Mouse (Mus musculus): ENCODE data around the gene Klhl2. TPM values are rescaled to one million over a fixed set of nuclear protein-coding genes. Genes with fewer than 3 reads are reported as not detected.
A peak's percentile ranks its signal among the peaks of the same experiment; 100 is the strongest.

Gene Klhl2
- polyA plus RNA-seq, 1 experiment from 2014 or later, result 18.4 TPM

DNA sequence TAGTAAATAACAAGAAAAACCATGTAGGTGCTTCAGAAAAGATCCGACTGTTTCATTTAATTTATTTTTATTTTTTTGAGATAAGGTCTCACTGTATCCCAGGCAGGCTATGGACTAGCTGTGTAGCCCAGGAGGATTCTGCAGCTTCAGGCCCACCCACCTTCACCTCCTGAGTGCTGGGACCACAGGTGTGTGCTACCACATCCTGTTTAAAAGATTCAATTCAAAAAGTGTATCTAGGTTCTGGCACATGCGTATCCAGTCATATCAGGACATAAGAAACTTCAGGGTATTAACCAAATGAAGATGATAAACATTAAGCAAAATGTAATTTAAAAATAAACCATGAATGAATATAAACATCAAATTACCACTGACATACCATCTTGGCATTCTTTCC, 126.6 kb downstream of the Klhl2 start:
- H3K27ac ChIP-seq, result no peak overlapping the region
- H3K4me2 ChIP-seq, result no peak overlapping the region
- H3K27me3 ChIP-seq (replicated peaks), result no peaks in the 10 kb centered on the region
- ATAC-seq (ENCODE audit: insufficient read depth, low FRiP score, low read depth), result no peak
- H3K9me3 ChIP-seq, result no peaks in the 10 kb centered on the region
- no peaks in the 10 kb centered on the region for H3K4me1 ChIP-seq
- WGBS, result 80% methylated on average over 2 of the region's 2 CpGs
- peaks cover 51% of the 10 kb centered on the region for H3K36me3 ChIP-seq
- no peak overlapping the region for H3K9ac ChIP-seq
- H3K4me3 ChIP-seq (replicated peaks), result no peak overlapping the region

DNA sequence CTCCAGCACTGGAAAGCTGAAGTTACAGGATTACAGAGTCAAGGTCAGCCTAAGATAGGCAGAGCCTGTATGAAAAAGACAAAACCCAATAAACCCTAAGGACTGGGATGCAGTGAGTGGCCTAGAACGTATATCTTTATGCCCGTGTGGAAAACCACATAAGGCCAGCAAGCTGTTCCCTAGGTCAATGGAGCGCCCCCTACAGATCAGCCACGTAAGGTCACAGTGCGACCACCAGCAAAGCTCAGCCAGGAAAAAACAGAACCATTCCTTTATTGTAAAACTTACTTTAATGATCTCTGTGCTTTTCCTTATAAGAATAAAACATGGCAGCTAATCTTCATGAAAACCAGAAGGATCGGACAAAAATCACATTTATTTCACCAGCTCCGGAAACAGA, 131.9 kb downstream of the Klhl2 start:
- WGBS, result 87% methylated on average over 7 of the region's 7 CpGs
- Histone ChIP-seq H3K4me2 (no peak overlapping the region), H3K36me3 (peaks cover 36% of the 10 kb centered on the region), H3K27me3 (replicated peaks) (no peaks in the 10 kb centered on the region), H3K9ac (no peak overlapping the region), H3K4me1 (no peaks in the 10 kb centered on the region), H3K9me3 (no peaks in the 10 kb centered on the region), H3K4me3 (replicated peaks) (no peak overlapping the region), H3K27ac (no peak overlapping the region)
- ATAC-seq (ENCODE audit: insufficient read depth, low FRiP score, low read depth), result no peak

DNA sequence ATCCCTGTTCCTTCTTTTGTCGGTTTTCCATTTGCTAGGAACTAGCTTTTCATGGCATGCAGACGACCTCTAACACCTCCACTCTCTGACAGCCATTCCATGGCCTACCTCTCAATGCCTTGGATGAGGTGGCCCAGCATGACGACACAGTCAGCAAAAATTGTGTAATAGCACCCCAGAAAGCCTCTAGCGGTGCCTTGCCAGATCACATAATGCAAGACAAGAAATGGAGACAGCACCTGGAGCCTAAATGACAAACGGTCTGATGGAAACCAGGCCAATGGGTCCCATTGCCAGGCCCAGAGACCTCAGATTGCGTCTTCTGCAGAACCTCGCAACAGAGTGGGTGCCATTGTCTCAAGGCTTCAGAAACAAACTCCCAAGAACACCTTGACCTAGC, 137.3 kb downstream of the Klhl2 start:
- Histone ChIP-seq H3K4me3 (replicated peaks) (no peak overlapping the region), H3K36me3 (peaks cover 8% of the 10 kb centered on the region; the same call in 1 of the 2 replicates), H3K4me2 (no peak overlapping the region), H3K27ac (no peak overlapping the region), H3K4me1 (no peaks in the 10 kb centered on the region), H3K27me3 (replicated peaks) (no peaks in the 10 kb centered on the region), H3K9ac (no peak overlapping the region), H3K9me3 (no peaks in the 10 kb centered on the region)
- ATAC-seq (ENCODE audit: insufficient read depth, low FRiP score, low read depth), result no peak
- 85% methylated on average over 7 of the region's 7 CpGs for whole genome bisulfite sequencing

DNA sequence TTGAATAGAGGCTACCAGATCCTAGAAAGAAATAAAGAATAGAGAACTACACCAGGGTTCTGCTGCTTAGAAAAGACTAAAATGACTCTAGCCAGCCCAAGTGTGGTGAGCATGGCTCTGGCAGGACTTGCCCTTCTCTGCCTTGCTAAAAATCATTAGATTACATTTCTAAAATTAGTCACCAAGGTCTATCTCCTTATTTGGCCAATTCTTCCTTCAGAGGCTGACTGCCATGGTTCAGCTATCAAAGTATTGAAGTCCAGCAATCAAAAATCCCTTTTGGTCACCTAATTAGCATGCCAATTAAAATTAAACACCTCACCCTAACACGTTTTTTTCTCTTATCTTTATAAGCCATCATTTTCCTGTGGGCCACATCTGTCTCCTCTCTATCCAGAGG, 138.3 kb downstream of the Klhl2 start:
- Histone ChIP-seq H3K4me1 (no peaks in the 10 kb centered on the region), H3K36me3 (peaks cover 4% of the 10 kb centered on the region; the same call in 1 of the 2 replicates), H3K4me3 (replicated peaks) (no peak overlapping the region), H3K9ac (no peak overlapping the region), H3K27me3 (replicated peaks) (no peaks in the 10 kb centered on the region), H3K4me2 (no peak overlapping the region), H3K27ac (no peak overlapping the region), H3K9me3 (no peaks in the 10 kb centered on the region)
- WGBS, result 20% methylated on average over 1 of the region's 1 CpGs
- ATAC-seq (ENCODE audit: insufficient read depth, low FRiP score, low read depth), result no peak

DNA sequence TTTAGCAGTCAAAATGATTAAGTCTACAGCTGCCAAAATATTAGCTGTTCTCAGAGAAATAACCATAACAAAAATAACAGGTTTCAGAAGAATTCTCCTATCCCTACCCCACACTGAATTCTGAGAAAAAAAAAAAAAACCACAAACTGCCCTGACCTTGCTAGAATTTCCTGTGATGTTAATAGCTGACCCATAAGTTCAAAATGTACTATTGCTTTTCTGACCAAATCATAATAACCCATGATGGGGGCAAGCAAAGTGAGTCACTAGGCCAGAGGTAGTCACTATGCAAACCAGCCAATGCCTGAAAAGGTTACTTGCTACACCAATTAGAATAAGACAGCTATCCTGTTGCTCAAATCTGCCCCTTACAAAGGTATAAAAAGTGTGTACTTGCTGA, 142.3 kb downstream of the Klhl2 start:
- H3K4me2 ChIP-seq, result no peak overlapping the region
- H3K36me3 ChIP-seq, result no peaks in the 10 kb centered on the region
- H3K9me3 ChIP-seq, result no peaks in the 10 kb centered on the region
- no peaks in the 10 kb centered on the region for H3K27me3 ChIP-seq (replicated peaks)
- no peaks in the 10 kb centered on the region for H3K4me1 ChIP-seq
- H3K4me3 ChIP-seq (replicated peaks), result no peak overlapping the region
- H3K9ac ChIP-seq, result no peak overlapping the region
- H3K27ac ChIP-seq, result no peak overlapping the region
- ATAC-seq (ENCODE audit: insufficient read depth, low FRiP score, low read depth), result no peak

DNA sequence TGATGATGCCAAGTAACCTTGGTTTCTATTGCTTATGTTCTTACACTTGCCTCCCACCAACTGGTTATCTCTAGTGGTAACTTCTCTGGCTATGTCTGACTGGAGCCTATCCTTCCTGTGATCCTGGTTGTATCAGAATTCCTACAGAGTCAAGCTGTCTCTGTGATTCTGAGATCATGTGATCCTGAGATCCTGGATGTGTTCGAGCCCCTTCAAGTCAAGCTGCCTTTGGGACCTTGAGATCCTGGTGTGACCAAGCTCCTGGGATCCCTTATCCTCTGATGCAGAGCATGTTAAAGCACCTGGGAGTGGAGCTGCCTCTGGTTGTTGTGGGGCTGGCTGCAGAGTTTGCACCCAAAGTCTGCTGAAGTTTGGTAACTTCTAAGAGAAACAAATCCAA, 146.6 kb downstream of the Klhl2 start:
- no peaks in the 10 kb centered on the region for H3K27me3 ChIP-seq (replicated peaks)
- 79% methylated on average over 1 of the region's 1 CpGs for WGBS
- no peaks in the 10 kb centered on the region for H3K36me3 ChIP-seq
- no peak overlapping the region for H3K9ac ChIP-seq
- H3K27ac ChIP-seq, result no peak overlapping the region
- H3K9me3 ChIP-seq, result no peaks in the 10 kb centered on the region
- no peak overlapping the region for H3K4me3 ChIP-seq (replicated peaks)
- no peak for ATAC-seq (ENCODE audit: insufficient read depth, low FRiP score, low read depth)
- H3K4me2 ChIP-seq, result no peak overlapping the region
- no peaks in the 10 kb centered on the region for H3K4me1 ChIP-seq

DNA sequence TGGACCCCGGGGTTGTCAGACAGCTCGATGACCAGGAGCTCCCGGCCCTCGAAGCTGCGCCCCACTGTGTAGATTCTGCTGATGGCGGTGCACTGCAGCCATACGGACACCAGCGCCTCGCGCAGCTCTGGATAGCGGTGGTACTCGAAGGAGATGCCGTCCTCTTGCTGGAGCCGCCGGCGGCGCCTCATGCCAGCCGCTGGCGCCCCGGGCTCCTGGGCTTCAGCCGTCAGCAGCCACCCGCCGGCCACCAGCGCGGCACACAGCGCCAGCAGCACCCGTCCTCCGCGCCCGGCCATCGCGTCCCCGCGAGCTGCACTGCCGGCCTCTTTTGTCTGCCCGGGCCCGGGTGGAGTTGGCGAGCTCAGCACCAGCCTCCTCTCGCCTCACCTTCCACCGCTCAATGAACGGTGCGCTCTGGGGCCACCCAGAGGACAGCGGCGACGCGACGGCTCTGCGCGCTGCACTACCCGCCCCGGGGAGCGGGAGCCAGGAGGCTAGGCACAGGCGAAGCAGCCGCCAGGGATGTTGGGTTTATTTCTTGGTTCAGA, 157.1 kb downstream of the Klhl2 start, which contains the start of gene Cpe:
TSS of gene Cpe (minus strand) at position 404 of the 551 bp plus-strand sequence.
- no peaks in the 10 kb centered on the region for H3K36me3 ChIP-seq
- ATAC-seq (ENCODE audit: insufficient read depth, low FRiP score, low read depth), result peak; percentile 96
- peak within 1 kb of the TSS; percentile 71 for H3K27ac ChIP-seq
- H3K4me1 ChIP-seq, result no peaks in the 10 kb centered on the region
- no peaks in the 10 kb centered on the region for H3K27me3 ChIP-seq (replicated peaks)
- H3K4me3 ChIP-seq (replicated peaks), result peak within 1 kb of the TSS; percentile 66
- peak within 1 kb of the TSS; percentile 52; the same call in 1 of the 2 replicates for H3K9ac ChIP-seq
- H3K4me2 ChIP-seq, result peak within 1 kb of the TSS; percentile 97
- under 1% methylated on average over 52 of the region's 54 CpGs for WGBS
- H3K9me3 ChIP-seq, result no peaks in the 10 kb centered on the region

DNA sequence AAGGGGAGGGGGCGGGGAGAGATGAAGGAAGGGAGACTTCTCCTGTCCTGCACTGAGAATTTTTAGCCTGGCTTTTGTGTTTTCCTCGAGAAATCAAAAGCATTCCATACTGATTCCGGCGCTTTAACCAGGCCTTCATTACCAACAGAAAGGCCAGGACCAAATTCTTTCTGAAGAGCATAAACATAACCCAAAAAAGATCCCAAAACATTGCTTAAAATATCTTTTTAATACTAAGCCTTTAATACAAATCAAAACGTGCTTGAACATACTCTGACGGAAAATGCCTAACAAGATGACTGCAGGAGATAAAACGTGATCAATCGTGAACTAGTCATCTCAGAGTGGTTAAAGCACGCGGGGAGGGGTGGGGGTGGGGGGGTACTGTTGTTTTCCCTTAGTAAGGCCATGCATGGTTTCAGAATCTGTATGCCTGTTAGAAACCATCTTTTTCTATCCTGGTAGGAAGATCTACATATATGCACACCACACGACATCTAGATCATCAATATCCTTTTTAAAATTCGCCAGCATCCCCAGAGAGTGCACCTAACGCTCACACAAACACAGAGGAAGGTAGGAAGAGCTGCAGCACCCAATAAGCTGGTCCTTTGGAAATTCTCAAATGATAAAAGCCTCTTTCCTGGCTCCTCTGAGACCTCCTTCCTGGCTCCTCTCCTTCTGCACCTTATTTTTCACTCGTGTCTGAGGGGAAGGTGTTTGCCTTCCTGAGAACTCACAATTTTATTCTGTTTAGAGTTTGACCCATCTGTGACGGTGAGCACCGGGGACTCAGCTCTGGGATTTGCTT, 158.0 kb downstream of the Klhl2 start:
- Histone ChIP-seq H3K4me1 (no peaks in the 10 kb centered on the region), H3K27me3 (replicated peaks) (no peaks in the 10 kb centered on the region), H3K36me3 (no peaks in the 10 kb centered on the region), H3K27ac (peak overlapping the region; percentile 44; the same call in 1 of the 2 replicates), H3K4me3 (replicated peaks) (peak overlapping the region; percentile 66), H3K9me3 (no peaks in the 10 kb centered on the region), H3K9ac (0 out of 2 replicates have a peak overlapping the region, but pooled peaks have one; percentile 12), H3K4me2 (peak overlapping the region; percentile 97)
- 19% methylated on average over 16 of the region's 16 CpGs for WGBS
- ATAC-seq (ENCODE audit: insufficient read depth, low FRiP score, low read depth), result no peak

DNA sequence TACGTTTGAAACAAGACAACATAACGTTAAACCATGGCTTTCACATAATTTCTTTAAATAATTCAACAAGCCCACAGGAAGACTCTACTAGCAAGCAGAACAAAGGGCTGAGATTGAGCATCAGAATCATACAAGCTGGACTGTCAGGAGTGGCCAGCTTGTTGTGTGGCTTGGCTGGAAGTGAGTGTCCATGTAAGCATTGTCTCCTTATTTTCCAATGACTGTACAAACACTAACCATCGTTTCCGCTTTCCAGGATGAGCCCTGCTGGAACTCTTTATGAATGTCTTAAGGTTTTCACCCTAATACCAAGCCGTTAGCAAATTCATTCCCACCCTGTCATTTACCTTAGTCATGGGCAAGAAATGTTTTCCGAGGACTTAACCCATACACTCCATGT, 159.0 kb downstream of the Klhl2 start:
- H3K9ac ChIP-seq, result no peak overlapping the region
- H3K4me2 ChIP-seq, result no peak overlapping the region
- no peak overlapping the region for H3K27ac ChIP-seq
- ATAC-seq (ENCODE audit: insufficient read depth, low FRiP score, low read depth), result no peak
- H3K9me3 ChIP-seq, result no peaks in the 10 kb centered on the region
- H3K27me3 ChIP-seq (replicated peaks), result no peaks in the 10 kb centered on the region
- no peak overlapping the region for H3K4me3 ChIP-seq (replicated peaks)
- no peaks in the 10 kb centered on the region for H3K4me1 ChIP-seq
- H3K36me3 ChIP-seq, result no peaks in the 10 kb centered on the region
- WGBS, result 78% methylated on average over 6 of the region's 6 CpGs

DNA sequence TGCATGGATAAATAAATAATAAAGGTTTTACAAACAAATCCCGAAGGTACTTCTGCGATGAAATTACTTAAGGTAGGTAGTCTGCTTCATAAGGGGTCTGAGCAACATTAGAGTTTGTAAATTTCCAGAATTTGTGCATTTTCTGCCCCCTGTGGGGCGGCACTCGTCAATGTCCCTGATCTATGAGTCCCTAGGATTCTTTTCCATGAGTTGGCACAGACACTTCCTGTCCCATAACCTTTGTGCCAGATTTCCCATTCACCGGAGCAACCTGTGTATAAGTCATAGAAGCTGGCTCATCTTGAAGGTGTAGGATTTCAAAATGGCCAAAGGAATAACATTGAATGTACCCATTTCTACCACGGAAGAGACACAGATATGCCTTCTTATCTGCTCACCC, 159.5 kb downstream of the Klhl2 start:
- no peaks in the 10 kb centered on the region for H3K4me1 ChIP-seq
- 75% methylated on average over 6 of the region's 6 CpGs for WGBS
- H3K9me3 ChIP-seq, result no peaks in the 10 kb centered on the region
- no peaks in the 10 kb centered on the region for H3K36me3 ChIP-seq
- ATAC-seq (ENCODE audit: insufficient read depth, low FRiP score, low read depth), result no peak
- H3K4me3 ChIP-seq (replicated peaks), result no peak overlapping the region
- H3K4me2 ChIP-seq, result no peak overlapping the region
- no peak overlapping the region for H3K9ac ChIP-seq
- H3K27me3 ChIP-seq (replicated peaks), result no peaks in the 10 kb centered on the region
- no peak overlapping the region for H3K27ac ChIP-seq
